Mouse (Mus musculus): ENCODE data around the gene Bst2. TPM values are rescaled to one million over a fixed set of nuclear protein-coding genes. Genes with fewer than 3 reads are reported as not detected.

Gene Bst2
- 78.7 TPM for polyA plus RNA-seq (2015; fragmentation: Illumina TruSeq; extraction: RNeasy Lipid Tissue Mini Kit (QIAGEN cat#74804); ENCODE audit: insufficient read depth, low replicate concordance)

DNA sequence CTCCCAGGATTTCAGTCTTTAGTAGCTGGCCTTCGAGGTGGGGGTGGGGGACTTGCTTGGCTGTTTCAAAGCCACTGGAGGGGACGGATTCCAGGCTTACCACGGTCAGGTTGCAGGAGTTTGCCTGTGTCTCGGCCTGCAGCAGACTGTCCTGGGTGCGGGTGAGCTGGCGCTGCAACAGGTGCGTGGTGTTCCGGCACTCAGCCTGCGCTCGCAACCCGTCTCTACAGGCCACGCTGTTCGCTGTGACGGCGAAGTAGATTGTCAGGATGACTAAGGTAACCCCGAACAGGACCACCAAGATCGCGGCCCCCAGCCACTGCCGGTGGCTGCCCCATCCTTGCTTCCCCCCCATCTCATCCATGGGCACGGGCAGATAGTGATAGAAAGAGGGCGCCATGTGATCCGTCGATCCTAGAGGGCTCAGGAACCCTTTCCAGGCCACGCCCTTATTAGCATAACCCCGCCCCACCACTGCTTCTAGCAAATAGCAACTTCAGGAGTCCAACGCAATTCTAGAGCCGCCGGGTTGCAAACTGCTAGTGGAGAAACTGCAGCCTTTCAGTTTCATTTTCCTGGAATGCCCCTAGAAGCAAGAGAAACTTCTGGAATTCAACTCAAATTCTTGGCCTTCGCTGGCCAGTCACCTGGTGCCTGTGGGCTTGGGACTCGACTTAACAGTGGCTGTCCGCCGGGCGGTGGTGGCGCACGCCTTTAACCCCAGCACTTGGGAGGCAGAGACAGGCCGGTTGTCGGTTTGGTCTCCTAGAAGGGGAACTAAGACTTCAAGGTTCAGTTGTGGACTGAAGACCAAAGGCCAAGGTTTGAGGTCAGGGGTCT is at the start of gene Bst2:
Gene Bst2, minus strand, starts transcription at position 429 of the 840 bp plus-strand sequence.

DNA sequence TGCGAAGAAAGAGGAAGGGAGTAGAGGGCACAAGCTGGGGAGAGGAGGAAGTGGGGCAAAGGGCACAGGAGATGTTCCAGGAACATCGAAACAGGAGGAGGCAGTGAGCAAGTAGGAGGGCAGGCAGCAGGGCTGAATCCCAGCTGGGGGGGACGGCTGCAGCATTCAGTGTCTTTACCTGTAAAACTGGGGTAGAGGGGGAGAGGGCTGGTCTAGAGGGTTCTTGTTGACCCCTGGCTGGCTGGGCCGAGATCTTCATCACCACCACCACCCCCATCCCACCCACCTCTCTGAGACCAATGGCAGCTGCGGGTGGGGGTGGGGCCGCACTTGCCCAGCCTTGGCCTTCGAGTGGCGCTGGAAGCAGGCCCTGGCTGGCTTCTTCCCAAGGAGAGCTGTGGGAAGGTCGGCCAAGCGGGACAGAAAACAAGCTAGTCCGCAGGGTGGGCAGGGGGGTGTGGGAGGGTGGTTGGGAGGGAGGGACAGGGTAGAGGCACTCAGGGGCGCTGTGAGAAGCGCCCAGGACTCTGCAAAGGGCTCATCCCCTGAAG is 31.2 kb upstream of the Bst2 start, which contains the start of gene Slc27a1:
Gene Slc27a1, plus strand, starts transcription at position 496 of the 551 bp plus-strand sequence.

DNA sequence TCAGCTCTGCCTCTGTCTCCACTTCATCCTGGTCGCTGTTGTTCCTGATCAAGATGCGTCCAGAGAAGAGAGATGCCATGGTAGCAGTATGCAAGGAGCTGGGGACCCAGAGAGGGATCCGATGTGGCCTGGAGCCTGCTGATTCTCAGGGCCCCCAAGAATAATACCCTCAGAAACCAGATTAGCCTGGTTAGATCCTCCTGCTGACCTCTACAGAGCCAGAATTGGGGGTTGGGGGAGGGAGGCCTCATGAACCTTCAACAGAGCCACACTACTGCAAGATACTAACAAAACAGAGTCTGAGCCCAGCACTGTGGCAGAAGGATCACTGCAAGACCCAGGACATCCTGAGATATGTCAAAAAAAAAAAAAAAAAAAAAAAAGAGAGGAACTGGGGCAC is 29.2 kb upstream of the Bst2 start, which contains the start of gene Nxnl1:
Gene Nxnl1, minus strand, starts transcription at position 101 of the 400 bp plus-strand sequence.

DNA sequence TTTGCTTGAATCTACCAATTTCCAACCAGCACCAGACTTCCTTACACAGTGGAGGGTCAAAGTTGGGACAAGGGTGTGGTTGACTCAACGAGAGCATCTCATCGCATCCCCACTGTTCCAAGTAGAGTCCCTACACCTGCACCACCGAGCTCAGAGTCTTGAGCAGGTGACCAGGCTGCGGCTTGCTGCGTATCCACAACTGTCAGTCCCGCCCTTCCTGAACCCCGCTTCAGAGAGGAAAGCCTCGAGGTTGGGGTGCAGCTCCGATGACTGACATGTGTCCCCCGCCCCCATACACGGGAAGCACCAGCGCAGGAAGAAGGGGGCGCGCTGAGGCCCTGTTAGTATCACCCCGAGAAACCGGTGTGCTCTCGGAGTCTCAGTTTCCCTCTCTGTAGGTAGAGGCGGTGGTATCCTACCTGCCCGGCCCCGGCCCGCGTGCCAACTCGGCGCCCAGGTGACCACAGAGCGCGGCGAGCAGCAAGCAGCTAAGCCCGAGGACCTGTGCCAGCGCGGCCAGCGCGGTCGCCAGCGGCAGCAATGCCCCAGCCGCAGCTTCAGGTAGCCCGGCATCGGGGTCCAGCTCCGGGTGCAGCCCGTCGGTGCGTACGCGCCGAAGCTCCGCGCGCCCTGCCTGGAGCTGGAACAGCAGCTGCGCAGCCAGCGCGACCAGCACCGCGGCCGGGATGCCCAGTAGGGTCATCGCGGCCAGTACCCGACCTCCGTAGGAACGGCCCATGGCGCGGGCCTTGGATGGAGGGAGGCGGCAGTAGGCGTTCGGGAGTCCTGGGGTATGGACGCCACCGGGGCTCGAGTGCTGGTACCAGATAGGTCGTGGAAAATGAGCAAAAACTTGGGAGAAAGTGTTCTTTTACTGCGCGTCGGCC is 21.1 kb upstream of the Bst2 start, which contains the start of gene Tmem221:
Gene Tmem221, minus strand, starts transcription at position 801 of the 887 bp plus-strand sequence.

DNA sequence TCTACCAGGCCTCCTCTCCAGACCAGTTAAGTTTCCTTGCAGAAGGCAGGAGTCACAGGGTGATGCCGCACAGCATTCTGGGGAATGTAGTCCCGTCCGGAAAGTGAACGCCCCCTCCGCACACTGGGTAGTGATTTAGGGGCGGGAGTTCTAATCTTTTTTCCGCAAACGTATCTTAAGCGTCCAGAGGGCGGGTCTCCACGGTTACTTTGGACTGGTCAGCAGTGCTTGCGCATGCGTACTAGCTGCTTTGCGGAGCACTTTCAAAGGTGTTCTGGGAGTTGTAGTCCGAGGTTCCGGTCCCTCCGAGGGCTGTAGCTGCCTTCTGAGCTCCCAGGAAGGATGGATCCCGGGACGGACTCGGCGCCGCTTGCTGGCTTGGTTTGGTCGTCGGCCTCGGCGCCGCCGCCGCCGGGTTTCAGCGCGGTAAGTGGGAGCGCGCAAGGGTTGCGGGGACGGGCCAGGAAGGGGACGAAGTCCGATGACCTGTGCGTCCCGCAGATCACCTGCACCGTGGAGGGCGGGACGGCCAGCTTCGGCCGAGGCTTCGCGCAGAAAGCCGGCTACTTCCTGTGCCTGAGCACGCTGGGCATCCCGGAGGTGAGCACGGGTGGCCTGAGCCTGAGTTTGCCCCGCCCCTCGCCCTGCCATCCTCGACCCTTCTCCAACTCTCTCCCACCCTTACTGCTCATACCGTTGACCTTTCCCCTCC is 5.5 kb upstream of the Bst2 start, which contains the start of gene Mvb12a:
Gene Mvb12a, plus strand, starts transcription at position 291 of the 712 bp plus-strand sequence.

DNA sequence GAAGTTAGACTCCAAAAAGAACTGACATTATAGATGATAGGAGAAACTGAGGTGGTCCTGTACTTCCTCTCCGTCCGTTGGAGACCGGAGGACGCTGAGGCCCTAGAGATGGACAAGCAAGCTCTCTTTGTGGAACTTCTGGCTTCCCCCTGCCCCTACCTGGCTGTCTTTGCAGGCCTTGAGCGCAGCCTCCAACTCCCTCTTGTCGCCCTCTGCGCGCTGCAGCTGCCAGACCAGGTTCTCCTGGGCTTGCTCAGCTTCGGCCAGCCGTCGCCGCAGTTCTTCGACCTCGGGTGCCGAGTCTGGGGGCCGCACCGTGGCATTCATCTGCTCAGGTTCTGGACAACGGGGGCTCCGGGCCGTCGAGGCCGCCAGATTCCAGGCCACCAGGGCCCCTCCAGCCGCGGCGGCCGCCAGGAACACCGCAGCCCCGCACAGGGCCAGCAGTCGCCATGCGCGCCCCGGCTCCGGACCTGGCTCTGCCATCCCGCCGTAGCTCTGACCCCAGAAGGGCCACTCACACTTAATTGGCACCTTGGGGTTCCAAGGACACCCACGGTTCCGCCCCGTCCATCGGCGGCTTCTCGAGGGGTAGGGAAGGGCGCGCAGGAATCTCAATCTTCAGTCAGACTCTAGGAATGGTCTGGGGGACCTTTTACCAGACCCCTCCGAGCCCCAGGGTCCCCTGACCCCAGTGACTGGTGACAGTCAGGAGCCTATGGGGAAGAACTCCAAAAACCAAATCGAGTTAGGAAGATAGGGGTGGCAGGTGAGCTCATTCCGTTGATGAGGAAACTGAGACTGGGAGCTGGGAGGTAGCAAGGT is 11.8 kb downstream of the Bst2 start, which contains the start of gene Ccdc194:
Gene Ccdc194, minus strand, starts transcription at position 486 of the 825 bp plus-strand sequence.

DNA sequence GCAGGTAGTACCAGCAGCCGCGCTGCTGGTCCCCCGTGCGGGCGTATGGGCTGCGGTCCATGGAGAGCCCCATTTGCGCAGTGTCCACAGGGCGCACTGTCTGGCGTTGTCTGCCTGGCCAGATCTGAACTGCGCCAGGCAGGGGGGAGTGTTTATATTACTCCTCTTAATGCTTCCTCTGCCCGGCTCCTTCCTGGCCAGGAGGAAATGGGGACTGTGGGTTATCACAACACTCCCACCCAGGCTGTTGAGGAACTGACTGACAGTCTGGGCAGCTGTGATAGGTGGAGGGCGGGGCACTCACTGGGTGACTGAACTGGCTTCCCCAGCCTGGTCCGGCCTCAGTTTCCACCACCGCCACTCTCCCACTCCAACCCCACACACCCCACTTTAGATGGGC is 25.6 kb downstream of the Bst2 start, which contains the start of gene Plvap:
Gene Plvap, minus strand, starts transcription at position 109 of the 400 bp plus-strand sequence.

DNA sequence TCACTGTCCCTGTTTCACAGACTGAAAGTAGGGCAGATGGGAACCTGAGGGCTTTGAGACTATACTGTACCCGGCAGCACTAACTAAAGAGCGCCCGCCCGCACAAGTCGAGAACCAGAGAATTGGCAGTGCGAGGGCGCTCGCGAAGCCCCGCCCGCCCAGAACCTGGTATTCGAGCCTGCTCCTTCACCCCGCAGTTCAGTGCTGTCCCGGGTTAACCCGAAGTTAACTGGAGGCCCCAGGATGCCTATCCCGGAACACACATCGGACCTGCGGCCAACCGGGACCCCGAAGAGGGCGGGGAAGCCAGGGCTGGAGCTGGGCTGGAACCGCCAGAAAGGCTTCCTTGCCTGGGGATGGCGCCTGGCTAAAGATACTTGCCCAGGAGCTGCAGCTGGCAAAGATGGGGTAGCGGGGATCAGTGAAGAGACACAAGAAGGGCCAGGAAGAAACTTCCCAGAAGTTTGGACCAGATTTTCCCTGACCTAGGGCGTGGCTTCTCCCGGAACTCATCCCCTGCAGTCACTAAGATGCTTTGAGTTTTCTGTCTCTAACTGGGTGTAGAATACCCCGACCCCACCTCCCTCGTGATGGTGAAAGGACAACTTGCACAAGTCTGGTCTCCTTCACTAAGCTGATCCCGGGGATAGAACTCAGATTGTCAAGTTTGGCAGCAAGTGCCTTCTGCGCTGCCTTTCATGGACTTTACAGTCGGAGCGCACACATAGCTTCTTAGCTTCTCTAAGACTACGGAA is 49.4 kb downstream of the Bst2 start, which contains the start of gene Gtpbp3:
Gene Gtpbp3, plus strand, starts transcription at position 413 of the 755 bp plus-strand sequence.

DNA sequence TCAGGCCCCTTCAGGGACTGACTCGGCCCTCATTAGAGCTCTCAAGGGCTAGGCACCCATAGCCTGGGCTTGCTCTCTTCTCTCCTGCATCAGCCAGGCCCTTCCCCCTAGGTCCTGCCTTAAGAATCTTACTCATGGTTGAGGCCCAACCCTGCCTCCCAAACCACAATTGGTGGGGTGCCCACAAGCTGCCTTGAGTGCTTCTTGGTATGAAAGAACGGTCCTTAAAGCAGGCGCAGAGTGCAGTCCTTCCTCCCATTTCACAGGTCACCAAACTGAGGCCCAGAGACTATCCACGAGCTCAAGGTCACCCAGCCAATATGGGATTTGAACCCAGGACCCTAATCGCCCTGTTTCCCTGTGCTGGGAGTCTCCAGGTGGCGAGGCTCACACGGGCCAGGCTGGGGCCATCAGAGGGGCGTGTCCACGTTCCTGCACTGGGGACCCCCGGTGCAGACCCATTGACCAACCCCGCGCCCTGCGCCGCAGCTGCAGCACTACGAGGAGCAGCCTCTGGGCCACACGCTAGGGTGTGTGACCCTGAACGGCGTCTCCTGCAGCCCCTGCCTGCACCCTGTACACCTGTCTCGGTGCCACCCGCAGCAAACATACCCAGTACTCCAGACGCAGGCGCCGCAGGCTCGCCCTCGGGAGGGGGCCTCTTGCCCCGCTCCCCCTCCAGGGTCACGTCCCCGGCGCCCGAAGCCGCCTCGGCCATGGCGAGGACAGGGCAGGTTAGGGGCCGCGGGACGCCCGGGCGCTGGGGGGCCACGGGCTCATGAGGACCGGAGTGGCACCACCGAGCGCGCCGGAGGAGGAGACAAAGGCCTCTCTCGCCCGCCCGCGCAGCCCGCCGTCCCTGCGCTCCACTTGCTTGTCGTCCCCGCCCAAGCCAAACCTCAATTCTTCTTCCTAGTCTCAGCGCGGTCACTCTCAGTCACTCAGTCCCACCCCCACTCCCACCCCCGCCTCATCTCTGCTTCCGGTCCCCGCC is 51.8 kb downstream of the Bst2 start, which contains the start of gene Ano8:
Gene Ano8, minus strand, starts transcription at position 822 of the 994 bp plus-strand sequence.

Other genes with a start within 250 kb of the Bst2 start
- 71.6 TPM for gene Use1, start 170.6 kb downstream of the Bst2 start, polyA plus RNA-seq (2015; fragmentation: Illumina TruSeq; extraction: RNeasy Lipid Tissue Mini Kit (QIAGEN cat#74804); ENCODE audit: insufficient read depth, low replicate concordance)
- gene Ocel1, start 166.2 kb downstream of the Bst2 start, polyA plus RNA-seq (2015; fragmentation: Illumina TruSeq; extraction: RNeasy Lipid Tissue Mini Kit (QIAGEN cat#74804); ENCODE audit: insufficient read depth, low replicate concordance), result 14.9 TPM
- 9.6 TPM for gene Nr2f6, start 155.5 kb downstream of the Bst2 start, polyA plus RNA-seq (2015; fragmentation: Illumina TruSeq; extraction: RNeasy Lipid Tissue Mini Kit (QIAGEN cat#74804); ENCODE audit: insufficient read depth, low replicate concordance)
- gene Ushbp1, start 141.7 kb downstream of the Bst2 start, polyA plus RNA-seq (2015; fragmentation: Illumina TruSeq; extraction: RNeasy Lipid Tissue Mini Kit (QIAGEN cat#74804); ENCODE audit: insufficient read depth, low replicate concordance), result 6.2 TPM
- 49.8 TPM for gene Babam1, start 140.6 kb downstream of the Bst2 start, polyA plus RNA-seq (2015; fragmentation: Illumina TruSeq; extraction: RNeasy Lipid Tissue Mini Kit (QIAGEN cat#74804); ENCODE audit: insufficient read depth, low replicate concordance)
- 4.1 TPM for gene Ankle1, start 131.4 kb downstream of the Bst2 start, polyA plus RNA-seq (2015; fragmentation: Illumina TruSeq; extraction: RNeasy Lipid Tissue Mini Kit (QIAGEN cat#74804); ENCODE audit: insufficient read depth, low replicate concordance)
- 5.3 TPM for gene Abhd8, start 73.8 kb downstream of the Bst2 start, polyA plus RNA-seq (2015; fragmentation: Illumina TruSeq; extraction: RNeasy Lipid Tissue Mini Kit (QIAGEN cat#74804); ENCODE audit: insufficient read depth, low replicate concordance)
- gene Mrpl34, start 72.5 kb downstream of the Bst2 start, polyA plus RNA-seq (2015; fragmentation: Illumina TruSeq; extraction: RNeasy Lipid Tissue Mini Kit (QIAGEN cat#74804); ENCODE audit: insufficient read depth, low replicate concordance), result 16.5 TPM
- gene Dda1, start 68.3 kb downstream of the Bst2 start, polyA plus RNA-seq (2015; fragmentation: Illumina TruSeq; extraction: RNeasy Lipid Tissue Mini Kit (QIAGEN cat#74804); ENCODE audit: insufficient read depth, low replicate concordance), result 19.1 TPM
- 5.8 TPM for gene Ano8, start 51.5 kb downstream of the Bst2 start, polyA plus RNA-seq (2015; fragmentation: Illumina TruSeq; extraction: RNeasy Lipid Tissue Mini Kit (QIAGEN cat#74804); ENCODE audit: insufficient read depth, low replicate concordance)
- 8.0 TPM for gene Gtpbp3, start 49.4 kb downstream of the Bst2 start, polyA plus RNA-seq (2015; fragmentation: Illumina TruSeq; extraction: RNeasy Lipid Tissue Mini Kit (QIAGEN cat#74804); ENCODE audit: insufficient read depth, low replicate concordance)
- gene Plvap, start 25.7 kb downstream of the Bst2 start, polyA plus RNA-seq (2015; fragmentation: Illumina TruSeq; extraction: RNeasy Lipid Tissue Mini Kit (QIAGEN cat#74804); ENCODE audit: insufficient read depth, low replicate concordance), result 52.6 TPM
- gene Ccdc194, start 11.7 kb downstream of the Bst2 start, polyA plus RNA-seq (2015; fragmentation: Illumina TruSeq; extraction: RNeasy Lipid Tissue Mini Kit (QIAGEN cat#74804); ENCODE audit: insufficient read depth, low replicate concordance), result 0.12 TPM
- 14.4 TPM for gene Mvb12a, start 5.5 kb upstream of the Bst2 start, polyA plus RNA-seq (2015; fragmentation: Illumina TruSeq; extraction: RNeasy Lipid Tissue Mini Kit (QIAGEN cat#74804); ENCODE audit: insufficient read depth, low replicate concordance)
- gene Tmem221, start 21.4 kb upstream of the Bst2 start, polyA plus RNA-seq (2015; fragmentation: Illumina TruSeq; extraction: RNeasy Lipid Tissue Mini Kit (QIAGEN cat#74804); ENCODE audit: insufficient read depth, low replicate concordance), result 4.2 TPM
- not detected for gene Nxnl1, start 29.1 kb upstream of the Bst2 start, polyA plus RNA-seq (2015; fragmentation: Illumina TruSeq; extraction: RNeasy Lipid Tissue Mini Kit (QIAGEN cat#74804); ENCODE audit: insufficient read depth, low replicate concordance)
- 8.1 TPM for gene Slc27a1, start 31.4 kb upstream of the Bst2 start, polyA plus RNA-seq (2015; fragmentation: Illumina TruSeq; extraction: RNeasy Lipid Tissue Mini Kit (QIAGEN cat#74804); ENCODE audit: insufficient read depth, low replicate concordance)
- 13.8 TPM for gene Pgls, start 54.7 kb upstream of the Bst2 start, polyA plus RNA-seq (2015; fragmentation: Illumina TruSeq; extraction: RNeasy Lipid Tissue Mini Kit (QIAGEN cat#74804); ENCODE audit: insufficient read depth, low replicate concordance)
- 96.5 TPM for gene Fam129c, start 60.2 kb upstream of the Bst2 start, polyA plus RNA-seq (2015; fragmentation: Illumina TruSeq; extraction: RNeasy Lipid Tissue Mini Kit (QIAGEN cat#74804); ENCODE audit: insufficient read depth, low replicate concordance)
- gene Colgalt1, start 73.5 kb upstream of the Bst2 start, polyA plus RNA-seq (2015; fragmentation: Illumina TruSeq; extraction: RNeasy Lipid Tissue Mini Kit (QIAGEN cat#74804); ENCODE audit: insufficient read depth, low replicate concordance), result 124 TPM
- gene Unc13a, start 134.3 kb upstream of the Bst2 start, polyA plus RNA-seq (2015; fragmentation: Illumina TruSeq; extraction: RNeasy Lipid Tissue Mini Kit (QIAGEN cat#74804); ENCODE audit: insufficient read depth, low replicate concordance), result 0.22 TPM
- gene Jak3, start 138.8 kb upstream of the Bst2 start, polyA plus RNA-seq (2015; fragmentation: Illumina TruSeq; extraction: RNeasy Lipid Tissue Mini Kit (QIAGEN cat#74804); ENCODE audit: insufficient read depth, low replicate concordance), result 13.5 TPM
- gene Insl3, start 151.8 kb upstream of the Bst2 start, polyA plus RNA-seq (2015; fragmentation: Illumina TruSeq; extraction: RNeasy Lipid Tissue Mini Kit (QIAGEN cat#74804); ENCODE audit: insufficient read depth, low replicate concordance), result 7.9 TPM
- gene B3gnt3, start 164.3 kb upstream of the Bst2 start, polyA plus RNA-seq (2015; fragmentation: Illumina TruSeq; extraction: RNeasy Lipid Tissue Mini Kit (QIAGEN cat#74804); ENCODE audit: insufficient read depth, low replicate concordance), result 4.4 TPM
- 65.2 TPM for gene Fcho1, start 188.3 kb upstream of the Bst2 start, polyA plus RNA-seq (2015; fragmentation: Illumina TruSeq; extraction: RNeasy Lipid Tissue Mini Kit (QIAGEN cat#74804); ENCODE audit: insufficient read depth, low replicate concordance)

Data from spleen, adult 10 weeks (tissue).